Mouse (Mus musculus): ENCODE measurements at regions not wholly inside any gene's neighbourhood (a gene's known extent, or its start where the extent isn't known, plus 50 kb on each side); places are given as distances from the start of the nearest gene placed in this dataset.

DNA sequence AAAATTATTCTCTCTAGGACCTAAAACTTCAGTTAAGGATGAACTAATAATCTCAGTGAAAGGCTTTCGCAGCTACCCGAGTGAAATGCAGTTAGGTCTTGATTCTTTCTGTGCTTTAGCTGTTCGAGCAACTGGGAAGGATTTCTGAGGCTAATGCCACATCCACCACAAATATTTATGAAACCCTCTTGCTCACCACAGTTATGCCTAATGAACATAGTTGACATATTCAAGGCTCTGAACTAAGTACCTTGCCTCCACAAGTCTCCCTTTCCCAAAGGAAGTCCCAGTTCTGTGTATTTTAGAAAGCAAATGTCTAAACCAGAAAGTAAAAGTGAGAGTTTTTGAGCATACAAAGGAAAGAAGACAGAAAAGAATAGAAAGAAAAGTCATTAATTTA, 129.1 kb upstream of the Bank1 start:
- TF ChIP-seq MAFK (IDR thresholded peaks at IDR 0.05; ENCODE audit: insufficient read depth, low read depth, low read length), result no peak
- TF ChIP-seq HCFC1 (IDR thresholded peaks at IDR 0.05; ENCODE audit: borderline replicate concordance, insufficient read depth, low read length), result no peak
- no peak for TF ChIP-seq ZNF384 (IDR thresholded peaks at IDR 0.05; ENCODE audit: low read depth, low read length)

All from ES-E14 (cell line).